Mouse (Mus musculus) gastrocnemius, postnatal 10 days (tissue): ENCODE measurements around the gene 1700067K01Rik. TPM values are rescaled to one million over a fixed set of nuclear protein-coding genes. Genes with fewer than 3 reads are reported as not detected.
A peak's percentile ranks its signal among the peaks of the same experiment; 100 is the strongest.

Experiments used
- DNase-seq: peaks from one replicate; pipeline ENCODE4 v3.0.0; 2021; ENCODE audit warnings: mixed read lengths
- long read RNA-seq, 2 experiments: library from polyadenylated mRNA; stranded (forward); transcript quantifications; one replicate each; pipeline ENCODE4 v2.0.0; 2021
- total RNA-seq, 2 experiments: library from RNA; stranded (reverse); gene quantifications; 2 replicates each; pipeline ENCODE4 v1.2.3; 2021

Gene 1700067K01Rik
- total RNA-seq: under 1 TPM in 1 of 2 experiments, not detected in 1; 0.47 TPM
- long read RNA-seq, experiment 1: 0 reads
- long read RNA-seq, experiment 2, partial matches to known transcripts: 0 of 1 reads
- long read RNA-seq, experiment 2, other reads (novel, unspliced or antisense): 1 of 1 reads

DNA sequence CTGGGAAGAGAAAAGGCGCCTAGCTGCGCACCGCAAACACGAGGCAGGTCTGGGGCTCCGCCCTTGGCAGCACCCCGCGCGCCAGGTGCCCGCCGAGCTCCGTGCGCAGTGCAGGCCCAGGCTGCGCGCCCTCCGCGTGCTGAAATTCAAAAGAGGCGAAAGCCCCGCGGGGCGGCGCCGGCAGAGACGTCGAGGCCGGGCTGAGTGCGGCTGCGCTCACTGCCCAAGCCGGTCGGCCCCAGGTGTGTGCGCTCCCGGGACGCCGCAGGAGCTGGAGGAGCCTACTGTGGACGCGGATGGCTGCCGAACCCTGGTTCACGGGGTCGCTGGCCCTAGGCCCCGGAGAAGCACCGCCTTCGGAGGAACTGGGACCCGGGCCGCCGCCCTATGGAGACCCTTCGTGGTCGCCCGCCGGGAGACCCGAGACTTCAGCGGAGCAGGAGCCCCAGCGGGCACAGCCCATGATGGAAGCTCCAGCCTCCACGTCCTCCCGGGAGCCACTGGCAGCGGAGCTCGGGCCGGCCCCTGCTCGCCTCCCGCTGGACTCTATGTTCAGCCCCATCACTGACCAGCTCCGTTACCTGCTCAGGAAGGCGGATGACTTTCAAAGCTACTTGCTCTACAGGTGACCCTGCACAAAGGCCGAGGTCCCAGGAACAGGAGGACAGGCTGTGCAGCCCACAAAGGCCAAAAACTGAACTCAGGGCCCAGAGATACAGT lies at the start of gene 1700067K01Rik:
1700067K01Rik (plus strand) TSS at position 222 of the 720 bp plus-strand sequence.
- peak; percentile 28 for DNase-seq

DNA sequence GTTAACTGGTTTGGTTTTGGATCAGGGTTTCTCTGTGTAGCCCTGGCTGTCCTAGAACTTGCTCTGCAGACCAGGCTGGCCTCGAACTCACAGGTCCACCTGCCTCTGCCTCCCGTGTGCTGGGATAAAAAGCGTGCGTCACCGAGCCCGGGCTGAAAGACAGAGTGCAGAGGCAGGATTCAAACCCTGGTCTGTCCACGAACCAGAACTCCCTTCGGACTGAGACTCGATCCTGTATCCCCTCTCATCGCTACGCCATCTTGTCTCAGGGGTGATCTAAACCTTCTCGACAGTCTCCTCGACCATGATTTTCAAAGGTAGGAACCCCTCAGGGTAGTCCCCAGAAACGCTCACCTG lies 46.6 kb upstream of the 1700067K01Rik start:
- no peak for DNase-seq

DNA sequence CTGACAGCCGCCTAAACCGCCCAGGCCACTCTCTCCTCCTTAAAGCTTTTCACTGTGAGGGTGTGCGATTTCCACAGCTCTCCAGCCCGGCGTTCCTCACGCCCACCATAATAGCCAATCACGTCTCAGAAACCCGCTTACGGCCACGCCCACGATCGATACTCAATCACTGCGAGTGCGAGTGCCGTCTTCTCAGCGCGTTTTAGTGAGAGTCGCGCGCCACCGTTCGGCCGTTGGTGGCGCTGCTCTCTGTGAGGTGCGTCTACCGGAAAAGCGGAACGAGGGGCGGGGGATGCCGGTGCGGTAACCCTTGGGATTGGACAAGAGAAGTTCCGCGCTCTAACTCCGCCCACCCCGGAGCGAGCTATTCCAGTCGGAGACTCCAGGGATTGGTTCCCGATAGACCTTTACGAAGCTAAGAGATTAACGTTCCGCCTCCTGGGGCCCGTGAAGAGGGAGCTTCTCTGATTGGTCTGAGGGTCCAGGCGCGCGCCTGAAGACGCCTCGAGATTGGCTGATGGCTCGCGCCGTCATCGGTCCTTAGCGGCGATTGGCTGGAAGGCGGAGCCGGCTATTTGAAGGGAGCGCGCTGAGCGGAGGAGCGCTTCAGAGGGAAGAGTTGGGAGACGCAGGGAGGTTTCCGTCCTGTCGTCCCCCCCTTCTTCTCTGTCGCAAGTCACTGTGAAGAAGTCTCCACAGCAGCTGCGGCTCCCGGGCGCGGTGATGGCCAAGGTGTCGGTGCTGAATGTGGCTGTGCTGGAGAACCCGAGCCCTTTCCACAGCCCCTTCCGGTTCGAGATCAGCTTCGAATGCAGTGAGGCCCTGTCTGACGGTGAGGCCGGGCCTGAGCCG lies 46.0 kb upstream of the 1700067K01Rik start, which contains the start of the genes Gm10644 and Asf1b:
Gm10644 (minus strand) TSS at position 100 of the 852 bp plus-strand sequence.
Asf1b (plus strand) TSS at position 402 of the 852 bp plus-strand sequence.
- peak; percentile 93 for DNase-seq

DNA sequence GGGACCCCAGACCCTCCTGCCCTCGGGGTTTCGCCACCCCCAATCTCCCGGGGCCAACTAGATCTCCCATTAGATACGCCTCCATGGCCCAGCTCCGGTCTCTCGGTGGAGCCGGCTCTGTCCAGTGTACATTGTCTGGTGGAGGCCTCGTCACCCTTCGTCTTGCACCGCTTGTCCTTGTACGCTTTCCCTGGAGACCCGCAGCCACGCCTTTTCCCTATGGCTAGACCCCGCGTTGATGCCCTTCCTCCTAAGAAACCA lies 45.4 kb upstream of the 1700067K01Rik start:
- no peak for DNase-seq

DNA sequence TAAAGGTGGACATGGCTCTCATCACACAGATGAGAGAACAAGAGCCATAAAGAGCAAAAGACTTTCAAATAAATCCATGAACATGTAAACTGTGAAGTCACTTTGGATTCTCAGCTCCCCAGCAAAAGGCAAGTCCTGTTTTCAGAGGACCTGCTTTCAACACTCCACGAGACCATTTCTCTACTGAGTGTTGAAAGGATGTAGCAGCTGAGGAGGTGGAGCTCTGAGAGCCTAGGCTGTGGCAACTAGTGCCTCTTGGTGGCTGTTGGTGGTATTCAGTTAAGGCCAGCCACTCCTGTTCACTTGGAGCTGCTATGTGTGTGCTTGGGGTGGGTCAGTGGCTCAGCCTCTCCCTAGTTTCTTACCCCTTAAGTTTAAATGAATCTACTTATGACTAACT lies 44.5 kb upstream of the 1700067K01Rik start:
- no peak for DNase-seq

DNA sequence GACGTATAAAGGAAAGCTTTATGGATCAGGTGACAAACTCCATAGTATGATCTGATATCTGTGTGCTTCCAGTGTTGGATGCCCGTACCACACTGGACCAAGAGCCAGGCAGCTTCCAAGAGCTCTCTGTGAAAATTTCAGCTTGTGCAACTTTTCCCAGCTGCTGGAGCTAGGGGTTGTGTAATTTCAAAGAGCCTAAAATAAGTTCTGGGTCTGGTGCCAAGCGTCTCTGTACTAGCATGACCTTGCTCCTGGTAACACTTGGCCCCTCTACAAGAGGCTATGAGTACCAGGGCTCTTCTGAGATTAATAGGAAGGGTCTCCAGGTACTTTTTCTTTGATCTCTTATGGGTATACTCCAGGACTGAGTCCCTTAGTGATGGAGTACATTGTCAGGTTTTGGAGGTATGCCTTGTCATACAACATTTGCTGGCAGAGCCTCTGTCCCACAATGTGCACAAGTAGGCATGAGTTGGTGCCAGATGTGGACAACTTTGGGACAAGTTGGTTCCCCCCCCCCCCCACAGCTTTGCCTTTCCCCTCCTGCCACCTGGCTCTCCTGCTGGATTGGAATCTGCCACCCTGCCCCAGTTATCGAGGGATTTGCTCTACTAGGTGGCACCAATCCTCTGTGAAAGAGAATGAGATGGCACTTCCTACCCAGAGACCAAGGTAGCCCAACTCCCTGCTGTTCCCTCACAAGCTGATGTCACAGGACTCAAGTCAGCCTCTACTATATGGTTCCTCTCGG lies 37.1 kb upstream of the 1700067K01Rik start:
- peak; percentile 38 for DNase-seq

DNA sequence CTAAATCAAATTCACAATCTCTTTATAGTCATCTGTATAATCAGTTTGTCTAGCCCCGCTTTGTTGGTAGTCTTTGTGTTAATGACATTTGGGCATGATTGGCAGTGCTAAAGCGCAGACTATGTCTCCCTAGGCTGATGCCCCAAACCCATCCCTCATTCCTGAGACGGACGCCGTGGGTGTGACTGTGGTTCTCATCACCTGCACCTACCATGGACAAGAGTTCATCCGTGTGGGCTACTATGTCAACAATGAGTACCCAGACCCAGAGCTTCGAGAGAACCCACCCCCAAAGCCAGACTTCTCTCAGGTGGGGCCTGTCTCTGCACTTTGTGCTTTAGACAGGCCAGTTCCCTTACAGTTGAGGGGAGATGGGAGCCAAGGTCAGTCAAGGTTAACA lies 33.6 kb upstream of the 1700067K01Rik start:
- no peak for DNase-seq

DNA sequence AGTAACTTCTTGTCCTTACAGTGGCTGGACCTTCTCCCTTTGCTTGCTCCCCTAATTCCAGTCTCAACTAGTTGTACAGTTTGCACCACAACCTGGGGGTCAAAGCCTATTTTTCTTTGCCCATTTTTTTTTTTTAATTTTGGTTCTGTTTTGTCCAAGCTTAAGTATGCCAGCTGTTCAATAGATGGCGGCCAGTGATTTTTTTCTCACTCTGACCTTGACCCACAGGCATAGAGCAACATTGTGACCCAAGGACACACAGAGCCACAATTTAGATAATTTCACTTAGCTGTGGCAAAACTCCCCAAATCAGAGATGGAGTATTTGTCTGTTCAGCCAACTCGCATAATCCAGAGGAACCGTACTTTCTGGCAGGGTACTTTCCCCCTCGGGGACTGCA lies 30.2 kb upstream of the 1700067K01Rik start:
- DNase-seq: no peak

DNA sequence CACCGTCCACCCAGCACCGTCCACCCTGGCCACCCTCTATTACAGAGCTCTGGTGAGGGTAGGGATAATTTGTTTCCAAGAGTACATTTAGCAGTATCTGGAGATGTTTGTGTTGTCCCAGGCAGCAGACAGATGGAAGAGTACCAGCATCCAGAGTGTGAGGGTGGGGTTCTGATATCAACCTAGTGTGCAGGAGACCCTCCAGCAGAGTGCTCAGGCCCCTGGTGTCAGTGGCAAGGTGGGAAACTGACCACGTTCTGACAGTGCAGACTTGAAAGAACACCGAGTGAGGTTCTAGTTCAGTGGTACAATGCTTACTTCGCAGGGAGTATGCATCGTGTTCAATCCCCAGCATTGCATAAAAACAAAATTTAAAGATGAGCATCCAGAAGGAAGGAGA lies 29.6 kb upstream of the 1700067K01Rik start:
- DNase-seq: no peak

DNA sequence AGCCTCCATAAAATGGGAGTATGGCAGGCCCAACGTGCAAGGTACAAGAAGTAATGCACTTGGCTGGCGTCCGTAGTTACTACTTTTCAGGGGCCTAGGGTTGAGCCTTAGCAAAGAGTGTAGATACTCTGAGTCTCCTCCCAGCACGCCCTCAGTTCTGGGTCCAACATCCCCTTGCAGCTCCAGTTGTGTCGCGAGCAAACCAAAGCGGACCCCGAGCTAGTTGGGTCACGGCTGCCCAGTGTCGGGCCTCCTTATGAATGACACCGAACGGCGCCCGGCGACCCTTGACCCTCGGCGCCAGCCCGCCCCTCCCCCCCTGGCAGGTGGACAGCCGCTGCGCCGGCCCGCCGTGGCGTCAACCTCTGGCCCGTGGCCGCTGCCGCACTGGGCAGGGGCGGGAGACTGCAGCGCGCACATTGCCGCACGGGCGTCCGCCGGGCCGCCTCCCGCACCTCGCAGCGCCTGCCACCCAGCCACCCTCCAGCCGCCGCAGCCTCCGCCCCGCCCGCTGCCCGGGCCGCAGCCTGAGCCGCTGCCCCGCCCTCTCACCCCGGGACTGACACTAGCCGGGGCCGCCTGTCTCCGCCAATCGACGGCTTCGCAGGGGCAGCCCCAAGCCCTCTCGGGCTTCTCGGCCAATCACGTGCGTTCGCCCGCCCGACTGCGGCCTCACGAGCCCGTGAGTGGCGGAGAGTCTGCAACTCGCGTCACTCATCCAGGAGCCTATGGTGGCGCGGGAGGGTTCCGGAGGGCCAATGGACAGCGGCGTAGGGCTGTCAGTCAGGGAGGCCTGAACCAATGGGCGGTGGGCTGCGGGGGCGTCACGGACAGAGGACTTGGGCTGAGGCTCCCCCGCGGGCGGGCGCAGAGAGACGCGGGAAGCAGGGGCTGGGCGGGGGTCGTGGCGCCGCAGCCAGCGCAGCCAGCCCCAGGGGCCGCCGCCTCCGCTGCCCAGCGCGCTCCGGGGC lies 28.9 kb upstream of the 1700067K01Rik start, which contains the start of gene Prkaca:
Prkaca (plus strand) TSS at position 844 of the 971 bp plus-strand sequence.
- DNase-seq: peak; percentile 94

DNA sequence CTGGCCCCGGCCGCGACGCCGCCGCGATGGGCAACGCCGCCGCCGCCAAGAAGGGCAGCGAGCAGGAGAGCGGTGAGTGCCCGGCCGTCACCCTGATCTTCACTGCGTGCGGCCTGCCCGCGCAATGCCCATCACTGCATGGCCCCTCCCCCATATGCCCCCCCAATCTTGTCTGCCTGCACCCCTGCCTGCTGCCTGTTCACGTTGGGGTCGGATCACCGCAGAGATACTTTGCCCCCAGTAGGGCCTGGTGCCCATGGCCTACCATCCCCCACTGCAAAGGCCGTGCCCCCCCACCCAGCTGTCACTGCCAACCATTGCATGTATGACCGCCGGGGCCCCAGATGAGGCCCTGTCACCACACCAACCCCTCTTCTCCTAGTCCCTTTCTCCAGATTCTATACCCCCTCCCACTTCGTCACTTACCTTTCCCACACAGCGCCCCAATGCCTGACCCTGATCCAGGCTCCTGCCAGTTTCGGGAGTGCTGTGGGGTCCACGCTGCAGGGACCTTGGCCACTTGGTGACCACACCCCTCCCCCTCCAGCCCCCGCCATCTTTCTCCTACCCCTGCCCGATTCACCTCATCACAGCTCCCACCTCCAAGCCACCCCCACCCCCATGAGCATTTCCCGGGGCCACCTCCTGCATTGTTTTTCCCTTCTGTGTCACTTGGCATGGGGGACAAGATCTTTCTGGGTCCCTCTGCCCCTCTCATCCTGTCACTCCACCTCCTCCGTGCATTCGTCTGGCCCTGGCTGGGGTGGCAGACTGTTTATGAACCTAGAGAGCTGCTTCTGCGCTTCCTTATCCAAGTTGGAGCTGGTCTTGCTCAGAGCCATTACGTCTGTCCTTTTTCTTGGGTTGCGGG lies 27.9 kb upstream of the 1700067K01Rik start:
- peak; percentile 50 for DNase-seq

DNA sequence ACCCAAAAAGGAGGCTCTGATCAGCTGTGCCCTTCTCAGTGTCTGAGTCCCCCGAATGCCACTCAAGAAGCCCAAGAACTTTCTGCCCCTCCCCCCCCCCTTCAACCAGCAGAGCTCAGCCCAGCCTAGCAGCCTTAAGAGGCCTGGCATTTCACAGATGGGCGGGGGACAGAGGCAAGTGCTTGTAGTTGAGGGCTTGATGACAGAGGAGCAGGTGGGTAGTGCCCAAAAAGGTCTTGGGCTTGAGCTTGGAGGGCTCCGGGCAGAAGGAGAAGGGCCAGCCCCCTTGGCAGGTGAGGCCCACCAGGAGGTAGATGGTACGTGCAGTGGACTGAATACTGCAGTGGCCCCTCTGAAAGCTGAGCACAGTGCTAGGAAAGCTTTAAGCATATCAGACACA lies 26.8 kb upstream of the 1700067K01Rik start:
- DNase-seq: no peak

DNA sequence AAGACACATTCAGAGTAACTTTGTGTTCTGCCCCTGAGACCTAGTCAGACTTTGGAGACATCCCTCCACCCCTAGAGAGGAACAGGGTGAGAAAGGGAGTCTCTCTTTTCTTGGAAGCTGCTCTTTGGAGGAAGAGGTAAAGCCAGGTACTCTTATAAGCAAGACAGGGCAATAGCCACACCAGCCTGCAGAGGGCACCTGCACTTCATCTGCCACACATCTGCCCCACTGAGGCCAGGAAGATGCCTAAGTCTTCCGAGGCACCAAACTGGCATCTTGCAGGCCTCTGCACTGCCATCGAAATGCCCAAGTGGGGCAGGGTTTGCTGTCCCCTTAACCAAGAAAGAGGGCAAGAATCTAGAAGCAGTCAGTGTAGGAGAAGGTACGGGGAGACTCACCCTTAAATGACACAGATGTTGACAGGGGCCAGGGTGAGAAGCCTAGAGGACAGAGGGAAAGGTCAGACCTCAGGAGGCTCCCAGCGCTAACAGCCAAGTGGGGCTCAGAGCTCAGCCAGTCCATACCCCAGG lies 25.1 kb upstream of the 1700067K01Rik start:
- DNase-seq: no peak

DNA sequence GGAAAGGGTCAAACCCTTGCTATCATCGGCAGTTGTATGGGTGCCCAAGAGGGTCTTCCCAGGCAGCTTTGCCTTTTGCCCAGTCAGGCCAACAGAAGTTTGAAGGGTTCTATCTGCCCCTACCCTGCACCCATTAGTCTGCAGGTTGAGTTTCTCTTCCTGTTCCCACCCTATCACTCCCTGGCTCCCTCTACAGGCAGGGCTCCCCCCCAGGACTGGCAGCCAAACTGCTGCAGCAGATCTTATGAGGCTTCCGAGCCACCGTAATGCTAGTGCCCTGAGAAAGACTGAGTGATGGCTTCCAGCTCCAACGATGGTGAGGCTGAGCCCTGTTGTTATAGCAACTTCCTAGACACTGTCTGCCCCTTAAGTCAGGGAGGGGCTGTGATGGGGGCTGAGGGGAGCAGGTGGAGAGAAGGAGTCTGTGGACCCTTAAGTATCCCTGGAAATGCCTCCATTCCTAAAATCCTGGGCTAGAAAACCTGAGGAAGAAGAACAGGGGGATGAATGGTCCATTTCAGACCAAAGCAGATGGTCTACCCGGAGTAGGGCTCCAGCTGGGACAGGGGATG lies 24.4 kb upstream of the 1700067K01Rik start:
- DNase-seq: no peak

DNA sequence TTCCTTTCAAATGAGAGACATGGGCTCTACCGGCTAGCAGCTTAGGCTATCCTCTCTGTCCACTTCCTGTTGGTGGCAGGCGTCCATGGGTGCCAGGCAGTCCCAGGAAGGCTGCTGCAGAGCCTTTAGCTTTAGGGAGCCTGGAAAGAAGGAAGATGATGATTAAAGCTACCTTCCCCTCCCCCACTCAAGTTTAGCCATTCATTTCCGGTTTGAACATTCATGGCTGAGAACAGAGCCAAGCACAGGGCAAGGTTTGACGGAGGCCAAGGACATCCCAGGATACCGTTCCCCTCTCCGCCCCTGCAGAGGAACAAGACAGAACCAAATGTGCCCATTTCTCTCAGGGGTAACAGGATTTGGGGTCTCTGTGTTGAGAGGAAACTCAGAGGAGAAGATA lies 23.7 kb upstream of the 1700067K01Rik start:
- no peak for DNase-seq

DNA sequence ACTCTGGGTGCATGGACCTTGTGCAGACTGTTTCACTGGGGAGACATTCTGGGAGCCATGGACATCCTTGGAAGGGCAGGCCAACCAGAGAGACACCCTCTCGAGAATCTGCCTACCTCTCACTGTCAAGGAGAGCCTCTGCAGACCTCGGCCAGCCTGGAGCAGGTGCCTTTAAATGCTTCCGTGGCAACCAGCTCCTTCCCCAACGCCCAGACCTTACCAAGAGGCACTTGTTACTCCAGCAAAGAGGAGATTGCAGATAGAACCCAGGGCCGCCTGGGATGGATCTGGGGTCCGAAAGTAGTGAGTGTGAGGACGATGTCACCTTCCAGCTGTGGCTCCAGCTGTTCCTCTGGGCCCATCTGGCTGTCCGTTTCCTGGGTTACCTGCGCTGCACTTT lies 23.1 kb upstream of the 1700067K01Rik start:
- DNase-seq: no peak

DNA sequence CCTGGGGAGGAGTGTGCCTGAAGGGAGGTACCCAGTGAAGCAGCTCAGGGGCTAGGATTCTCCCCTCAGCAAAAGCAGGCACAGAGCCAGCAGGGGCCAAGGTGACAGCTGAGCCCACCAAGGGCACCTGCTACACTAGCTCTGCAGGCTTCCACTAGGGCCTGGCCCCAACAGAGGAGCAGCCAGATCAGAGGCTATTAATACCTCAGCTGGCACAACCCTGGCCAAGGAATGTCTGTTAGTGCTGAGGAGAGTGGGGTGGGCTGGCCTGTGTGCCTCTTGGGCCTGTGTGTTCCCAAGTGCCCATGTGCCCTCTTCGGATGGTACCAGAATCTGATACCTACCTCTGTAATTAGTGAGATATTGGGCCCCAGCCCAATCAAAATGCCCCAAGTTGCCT lies 21.1 kb upstream of the 1700067K01Rik start:
- peak; percentile 56 for DNase-seq

DNA sequence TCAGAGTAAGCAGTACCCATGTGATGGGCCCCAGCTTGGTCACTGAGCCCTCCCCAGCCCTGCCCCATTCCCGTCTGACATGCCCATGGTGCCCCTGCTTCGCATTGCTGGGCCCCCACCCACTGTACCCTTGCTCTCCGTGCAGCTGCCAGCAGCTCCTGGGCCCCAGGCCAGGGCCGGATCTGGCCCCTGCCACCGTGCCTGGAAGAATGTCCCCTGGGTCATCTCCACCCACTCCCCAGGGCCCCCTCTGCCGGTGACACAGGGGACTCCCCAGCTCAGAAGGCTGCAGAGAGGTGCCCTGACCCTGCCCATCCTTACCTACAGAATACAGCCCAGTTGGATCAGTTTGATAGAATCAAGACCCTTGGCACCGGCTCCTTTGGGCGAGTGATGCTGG lies 20.5 kb upstream of the 1700067K01Rik start:
- peak; percentile 73 for DNase-seq

DNA sequence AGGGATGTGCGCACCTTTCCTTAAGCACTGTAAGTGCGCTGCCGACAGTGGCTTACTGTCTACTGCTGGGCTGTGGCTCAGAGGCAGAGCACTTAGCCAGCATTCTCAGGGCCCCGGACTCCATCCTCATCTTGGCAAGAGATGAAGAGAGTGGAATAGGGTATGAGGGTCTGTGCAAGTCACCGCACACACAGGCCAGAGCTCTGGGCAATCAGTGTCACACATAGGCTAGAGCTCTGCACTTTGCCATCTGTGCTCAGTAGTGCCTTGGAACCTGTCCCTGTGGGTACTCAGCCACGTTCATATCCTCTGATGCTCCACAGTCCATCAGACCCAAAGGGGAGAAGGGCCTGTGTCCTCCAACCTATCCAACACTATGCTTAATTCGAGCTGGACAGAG lies 19.8 kb upstream of the 1700067K01Rik start:
- no peak for DNase-seq

DNA sequence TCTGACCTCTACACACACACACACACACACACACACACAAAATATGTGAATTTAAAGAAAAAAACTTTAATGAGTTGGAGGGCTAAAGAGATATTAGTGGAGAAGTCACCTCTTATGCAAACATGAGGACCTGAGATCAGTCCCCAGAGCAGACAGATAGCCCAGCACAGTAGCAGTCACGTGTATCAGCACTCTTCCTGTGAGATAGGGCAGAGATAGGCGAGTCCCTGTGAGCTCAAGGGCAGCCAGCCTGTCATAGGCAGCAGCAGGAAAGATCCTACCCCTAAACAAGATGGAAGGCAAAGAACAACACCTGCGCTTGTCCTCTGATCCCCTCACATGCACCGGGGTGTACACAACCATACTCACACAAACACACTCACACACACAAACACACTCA lies 18.9 kb upstream of the 1700067K01Rik start:
- DNase-seq: no peak
